9 mouse cellular contexts compared by ENCODE assay signal in the genomic region with DNA sequence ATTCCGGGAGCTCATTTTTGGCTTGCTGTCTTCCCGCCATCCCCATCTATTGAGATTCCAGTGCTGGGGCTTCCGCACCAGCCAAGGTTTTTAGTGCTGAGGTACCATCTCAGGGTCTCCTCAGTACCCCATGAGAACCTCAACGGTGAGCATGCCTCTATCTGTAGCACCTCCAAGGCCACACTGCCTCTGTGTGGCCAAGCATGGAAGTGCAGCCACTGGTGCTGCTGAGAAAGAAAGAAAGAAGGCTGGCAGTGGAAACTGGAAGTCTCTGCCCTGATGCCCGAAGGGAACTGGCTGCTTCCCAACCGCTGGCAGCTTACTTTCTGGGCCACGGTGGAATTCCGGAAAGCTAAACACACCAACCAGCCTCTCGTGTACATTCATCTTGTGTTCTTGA.
DNase-seq lines count a peak whose midpoint lies in the region; ATAC-seq and TF ChIP-seq lines count a peak whose summit lies in the region.
"Had no signal": no experiment of that assay in that cellular context is flagged by ENCODE, and none has a peak within 500 bp of the region (broad histone marks: within the 10 kb centered on the region; RNA-seq: fewer than 3 reads in every experiment).

No protein-coding gene starts in this region.

- no peak for TF ChIP-seq EP300 in MEL (IDR thresholded peaks at IDR 0.05; ENCODE audit: low read depth in 1 of 2, low read length in 2 of 2)

- DNase-seq in MEL (ENCODE audit: low read depth, low spot score): peak; percentile 6
- peak; percentile 49 for DNase-seq in c-Kit-positive CD71-negative TER-119-negative erythroid progenitor cells, embryonic 14.5 days (ENCODE audit: low read depth)
- peak; percentile 69 for DNase-seq in forebrain, embryonic 11.5 days (ENCODE audit: low spot score)
- peak; percentile 71 to 85 for DNase-seq in heart, postnatal 14 days
- peak; percentile 84 to 87 for DNase-seq in kidney, postnatal 4 days
- peak; percentile 57 to 65 for DNase-seq in lung, adult 18-20 months
- DNase-seq in retina, adult 2 months (ENCODE audit: low read depth, low spot score): peak; percentile 30
- peak; percentile 40 to 71 for DNase-seq in urinary bladder, postnatal 4 days (ENCODE audit: low spot score in 2 of 2)

- H3K4me2 ChIP-seq in forebrain, embryonic 11.5 days (ENCODE audit: low read depth, low read length, severe bottlenecking): no peak overlapping the region
- H3K4me2 ChIP-seq: heart, embryonic 13.5 days had no signal

- WGBS in forebrain, embryonic 11.5 days: 60% methylated on average over 9 of the region's 9 CpGs

- no peaks in the 10 kb centered on the region for H3K9me3 ChIP-seq in MEL (replicated peaks; ENCODE audit: insufficient read depth, low read length)
- no peaks in the 10 kb centered on the region for H3K9me3 ChIP-seq in forebrain, embryonic 11.5 days (ENCODE audit: control insufficient read depth, low read length)
- H3K9me3 ChIP-seq: heart, embryonic 13.5 days had no signal

- H3K27ac ChIP-seq in MEL (ENCODE audit: control insufficient read depth, low read depth, low read length): no peak overlapping the region
- no peak overlapping the region for H3K27ac ChIP-seq in forebrain, embryonic 11.5 days (ENCODE audit: low read depth, low read length)
- H3K27ac ChIP-seq: heart, embryonic 13.5 days had no signal

- peak; percentile 46 for TF ChIP-seq RAD21 in MEL (IDR thresholded peaks at IDR 0.05; ENCODE audit: low read depth, low read length)

- H3K9ac ChIP-seq in MEL (ENCODE audit: control insufficient read depth, low read depth, low read length, poor library complexity, severe bottlenecking): no peak overlapping the region
- no peak overlapping the region for H3K9ac ChIP-seq in forebrain, embryonic 11.5 days (ENCODE audit: low read length)
- H3K9ac ChIP-seq: heart, embryonic 13.5 days had no signal

- no peaks in the 10 kb centered on the region for H3K79me2 ChIP-seq in MEL (ENCODE audit: control insufficient read depth, insufficient read depth, low read length, poor library complexity)

- TF ChIP-seq CTCF in MEL (IDR thresholded peaks at IDR 0.05 in 2 of 3, conservative IDR thresholded peaks at IDR 0.05 in 1 of 3; ENCODE audit: control insufficient read depth in 1 of 3, insufficient read depth in 1 of 3, low read depth in 2 of 3, low read length in 3 of 3, poor library complexity in 1 of 3, severe bottlenecking in 1 of 3): peak; percentile 37 to 45 (median 43)

- peak; percentile 74 for ATAC-seq in forebrain, embryonic 11.5 days (replicated peaks; ENCODE audit: low FRiP score)

- no peaks in the 10 kb centered on the region for H3K27me3 ChIP-seq in MEL (ENCODE audit: control insufficient read depth in 1 of 2, insufficient read depth in 2 of 2, low read length in 2 of 2)
- H3K27me3 ChIP-seq in forebrain, embryonic 11.5 days (ENCODE audit: control insufficient read depth, insufficient read depth, low read length): no peaks in the 10 kb centered on the region

- TF ChIP-seq POLR2A in MEL (IDR thresholded peaks at IDR 0.05; ENCODE audit: control insufficient read depth in 1 of 2, insufficient read depth in 1 of 2, low read depth in 1 of 2, low read length in 2 of 2, poor library complexity in 1 of 2): no peak

- intact Hi-C loops in heart, postnatal 14 days (cut with DNase I): loop anchor here (1.0 to 10.0 kb wide), 6 partner anchors 70 to 880 kb away; a partner anchor contains a TSS

- no peaks in the 10 kb centered on the region for H3K4me1 ChIP-seq in MEL (ENCODE audit: control insufficient read depth in 1 of 2, insufficient read depth in 2 of 2, low read length in 2 of 2)
- no peaks in the 10 kb centered on the region for H3K4me1 ChIP-seq in forebrain, embryonic 11.5 days (replicated peaks; ENCODE audit: control insufficient read depth, insufficient read depth, low read length)
- H3K4me1 ChIP-seq: heart, embryonic 13.5 days had no signal

- no peak overlapping the region for H3K4me3 ChIP-seq in MEL (ENCODE audit: control insufficient read depth in 1 of 2, insufficient read depth in 1 of 2, low read depth in 2 of 2, low read length in 2 of 2)
- no peak overlapping the region for H3K4me3 ChIP-seq in forebrain, embryonic 11.5 days (ENCODE audit: low read depth, low read length)
- H3K4me3 ChIP-seq: heart, embryonic 13.5 days had no signal

- no peaks in the 10 kb centered on the region for H3K36me3 ChIP-seq in MEL (ENCODE audit: control insufficient read depth in 1 of 2, insufficient read depth in 2 of 2, low read length in 2 of 2)
- H3K36me3 ChIP-seq in forebrain, embryonic 11.5 days (ENCODE audit: control insufficient read depth, insufficient read depth, low read length): no peaks in the 10 kb centered on the region
- H3K36me3 ChIP-seq: heart, embryonic 13.5 days had no signal

TF ChIP-seq in MEL, 35 proteins besides CTCF, POLR2A, EP300 and RAD21:
- TF ChIP-seq MAFK (IDR thresholded peaks at IDR 0.05; ENCODE audit: borderline replicate concordance, low read depth, low read length) (no peak), NELFE (IDR thresholded peaks at IDR 0.05; ENCODE audit: low read depth, low read length) (no peak), ZC3H11A (IDR thresholded peaks at IDR 0.05; ENCODE audit: low read depth, low read length) (0 out of 2 replicates have a peak, but pooled peaks have one; percentile 10)

Comparison
In these comparisons a context has a peak if more than half of its experiments do, and no peak if none do; other contexts are left out.
1. DNase-seq: peak in every context shown above with its lines; median percentile 86 in kidney, postnatal 4 days; 78 in heart, postnatal 14 days; 69 in forebrain, embryonic 11.5 days; 61 in lung, adult 18-20 months; 56 in urinary bladder, postnatal 4 days; 49 in c-Kit-positive CD71-negative TER-119-negative erythroid progenitor cells, embryonic 14.5 days; 30 in retina, adult 2 months; 6 in MEL.